Mouse (Mus musculus) kidney, adult 2 months (tissue): ENCODE measurements around the gene Spen.

Experiments
- CTCF ChIP-seq: fragments of 200-500 bp; conservative IDR thresholded peaks from 2 replicates; pipeline ENCODE4 v1.5.1; 2011; ENCODE audit warnings: low read depth, mild to moderate bottlenecking, control low read depth, low read length, moderate library complexity, mixed read lengths; ENCODE audit not compliant: insufficient read depth, insufficient read length
- POLR2A ChIP-seq: fragments of 200-500 bp; IDR thresholded peaks from one replicate; pipeline ENCODE4 v1.6.1; 2011; ENCODE audit warnings: low read depth, low read length, control low read depth

GRCm38 (mm10) chr4:141472641-141473321 lies 65.6 kb downstream of the Spen start:
- TF ChIP-seq CTCF (no peak), POLR2A (no peak)
